ENCODE assay signal across 10 mouse cellular contexts in genomic region chr17:25895415-25895814, GRCm38 (mm10).
A peak's percentile ranks its signal among the peaks of the same experiment; 100 is the strongest.
DNase-seq lines count a peak whose midpoint lies in the region.
"Had no signal": no experiment of that assay in that cellular context is flagged by ENCODE, and none has a peak within 500 bp of the region (broad histone marks: within the 10 kb centered on the region; RNA-seq: fewer than 3 reads in every experiment).

No protein-coding gene starts in this region.

- peak; percentile 54 for DNase-seq in kidney, adult 11 months
- DNase-seq in kidney, adult 18-20 months, result no peak
- DNase-seq in 416B (ENCODE audit: low read depth) (peak; percentile 50), adipocyte (ENCODE audit: low spot score) (peak; percentile 60)
- DNase-seq in kidney, postnatal 10 days, result peak; percentile 73
- DNase-seq in lung, postnatal 10 days, result no peak
- DNase-seq in T-cell, adult 2 months (ENCODE audit: low spot score), result no peak
- DNase-seq: cerebellum, adult 18-20 months; lung, adult 2 months; spleen, adult 18-20 months had no signal

Comparison
In these comparisons a context has a peak if more than half of its experiments do, and no peak if none do; other contexts are left out.
1. DNase-seq: peak in kidney, adult 11 months (single experiment), 416B (single experiment), adipocyte (single experiment) and kidney, postnatal 10 days (single experiment); none in kidney, adult 18-20 months (single experiment), lung, postnatal 10 days (single experiment) and T-cell, adult 2 months (single experiment).